Mouse (Mus musculus): ENCODE measurements around the gene Foxred1. TPM values are rescaled to one million over a fixed set of nuclear protein-coding genes. Genes with fewer than 3 reads are reported as not detected.

The Foxred1 gene
- 20.6 TPM for total RNA-seq (2023)

DNA sequence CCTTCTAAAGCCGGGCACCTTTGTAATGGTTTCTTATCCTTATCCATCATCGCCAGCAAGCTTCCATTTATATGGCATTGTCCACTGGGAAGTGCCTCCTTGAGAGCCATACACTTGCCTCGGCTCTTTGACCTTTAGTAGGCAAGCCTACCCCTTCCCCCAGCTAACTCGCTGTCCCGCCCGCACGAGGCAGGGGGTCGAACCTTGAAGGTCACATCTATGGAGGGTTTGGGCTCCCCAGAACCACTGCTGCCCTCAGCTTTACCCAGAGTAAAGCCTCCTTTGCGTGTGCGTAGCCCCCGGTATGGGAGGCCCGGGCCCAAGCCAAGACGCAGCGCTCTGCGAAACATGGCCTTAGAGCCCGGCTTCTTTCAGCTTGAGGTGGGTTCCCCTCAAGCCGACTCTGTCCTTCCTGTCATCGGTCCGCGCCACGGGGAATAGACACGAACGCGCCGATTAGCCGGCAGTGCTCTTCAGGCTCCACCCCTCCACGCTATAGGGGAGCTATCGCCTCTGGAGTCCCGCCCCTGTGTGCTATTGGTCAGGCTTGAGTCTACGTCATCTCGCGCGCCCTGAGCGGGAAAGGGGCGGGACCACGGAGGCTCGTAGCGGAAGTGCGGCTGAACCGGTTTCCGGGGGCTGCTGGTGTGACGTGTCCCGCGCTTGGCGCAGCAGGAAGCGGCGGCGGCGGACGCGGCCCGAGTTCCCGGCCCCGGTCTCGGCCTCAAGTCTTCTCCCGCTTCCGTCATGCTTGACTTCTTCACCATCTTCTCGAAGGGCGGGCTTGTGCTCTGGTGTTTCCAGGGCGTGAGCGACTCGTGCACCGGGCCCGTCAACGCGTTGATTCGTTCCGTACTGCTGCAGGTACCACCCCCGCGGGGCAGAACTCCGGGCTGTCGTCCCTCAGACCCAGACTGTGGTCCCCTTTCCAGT, at the start of gene Foxred1:
Foxred1 (minus strand) TSS at position 514 of the 933 bp plus-strand sequence.

DNA sequence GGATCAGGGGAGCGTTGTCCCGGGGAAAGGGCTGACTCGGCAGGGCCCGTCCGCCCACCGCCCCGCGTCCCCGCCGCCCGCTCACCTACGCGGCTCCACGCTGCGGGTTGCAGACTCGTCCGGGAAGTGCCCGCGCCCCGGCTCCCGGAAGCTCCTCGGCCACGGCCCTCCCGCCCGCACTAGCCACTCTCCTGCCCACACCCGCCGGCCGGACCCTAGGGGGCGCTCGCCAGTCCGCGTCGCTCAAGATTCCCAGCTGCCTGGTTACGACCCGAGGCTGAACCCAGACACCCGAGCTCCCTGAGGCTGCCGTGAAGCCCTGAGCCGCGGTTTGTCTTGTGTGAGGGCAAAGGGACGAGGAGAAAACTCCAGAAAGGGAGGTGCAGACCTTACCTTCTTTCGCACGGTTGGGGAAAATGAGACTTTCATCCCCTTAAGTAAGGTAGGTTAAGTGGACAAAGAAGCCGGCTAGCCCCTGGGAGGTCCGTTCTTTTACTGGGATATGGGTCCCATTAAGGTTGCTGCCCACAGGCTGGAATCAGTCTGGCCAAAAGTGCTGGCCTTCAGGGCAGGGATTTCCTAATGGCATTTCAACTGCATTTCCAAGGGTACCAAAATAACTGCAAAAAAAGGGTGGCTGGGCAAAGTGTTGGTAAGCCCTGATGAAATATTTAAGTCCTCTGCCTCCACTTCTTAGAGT, 10.9 kb downstream of the Foxred1 start, which contains the start of the genes Srpr and Tirap:
Srpr (plus strand) TSS at position 404 of the 700 bp plus-strand sequence.
Tirap (minus strand) TSS at position 520 of the 700 bp plus-strand sequence.

DNA sequence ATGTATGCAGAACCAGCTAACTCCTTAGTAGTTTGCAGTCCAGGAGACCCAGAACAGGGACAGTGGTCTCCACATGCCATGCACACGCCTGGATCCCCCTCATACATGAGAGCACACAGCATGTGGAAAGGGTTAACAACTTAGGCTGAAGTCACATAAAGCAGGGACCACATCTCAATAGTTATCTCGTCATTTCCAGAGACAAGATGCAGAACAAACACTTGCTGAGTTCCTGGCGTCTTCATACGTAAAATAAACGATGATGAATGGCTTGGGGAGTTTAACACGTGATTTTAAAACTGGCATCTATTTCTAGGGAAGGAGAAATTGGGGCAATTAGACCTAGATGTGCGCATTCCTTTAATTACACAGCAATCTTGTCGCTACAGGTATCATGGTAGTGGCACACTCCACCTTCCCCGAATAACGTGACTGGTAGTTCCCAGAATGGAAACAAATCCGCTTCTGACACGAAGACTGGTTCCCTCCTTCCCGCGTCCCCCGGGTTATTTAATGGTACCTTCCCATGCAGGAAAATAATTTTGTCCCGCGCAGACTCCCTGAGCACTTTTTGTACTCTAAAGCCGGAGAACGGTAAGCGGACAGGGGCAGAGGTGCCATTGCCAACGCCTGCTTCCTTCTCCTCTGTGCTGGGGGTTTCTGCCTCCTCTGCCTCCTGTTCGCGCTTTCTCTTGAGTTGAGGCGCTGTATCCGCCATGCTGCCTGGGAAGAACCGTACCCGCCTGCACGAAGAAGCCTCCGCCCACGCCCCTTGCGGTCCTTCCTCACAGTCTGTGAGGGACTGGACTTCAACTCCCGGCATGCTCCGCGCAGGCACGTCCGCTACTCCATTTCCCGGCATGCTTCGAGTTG, 35.4 kb downstream of the Foxred1 start, which contains the start of gene Dcps:
Dcps (minus strand) TSS at position 811 of the 873 bp plus-strand sequence.

Other genes starting within 250 kb of the Foxred1 start
- 33.9 TPM for gene St3gal4, start 91.8 kb downstream of the Foxred1 start, total RNA-seq (2023)
- gene Dcps, start 35.0 kb downstream of the Foxred1 start, total RNA-seq (2023), result 27.6 TPM
- 105 TPM for gene Srpr, start 10.9 kb downstream of the Foxred1 start, total RNA-seq (2023)
- 5.6 TPM for gene Tirap, start 10.8 kb downstream of the Foxred1 start, total RNA-seq (2023)
- 16.4 TPM for gene Fam118b, start 56.8 kb upstream of the Foxred1 start, total RNA-seq (2023)
- gene Rpusd4, start 56.8 kb upstream of the Foxred1 start, total RNA-seq (2023), result 33.0 TPM
- gene Cdon, start 210.1 kb upstream of the Foxred1 start, total RNA-seq (2023), result 24.1 TPM